Mouse (Mus musculus) embryo, embryonic 11.5 days (tissue): ENCODE results near the gene Ilvbl.
A peak's percentile ranks its signal among the peaks of the same experiment; 100 is the strongest.
"Not testable (repeated sequence)": the region's sequence is repeated elsewhere in the genome, so short reads cannot be mapped to it uniquely, and the experiment has no call there.

Experiments used
- DNase-seq: peaks from one replicate; pipeline ENCODE4 v3.0.0-alpha.2; 2012; ENCODE audit warnings: low read depth, low spot score

Ilvbl gene

DNA sequence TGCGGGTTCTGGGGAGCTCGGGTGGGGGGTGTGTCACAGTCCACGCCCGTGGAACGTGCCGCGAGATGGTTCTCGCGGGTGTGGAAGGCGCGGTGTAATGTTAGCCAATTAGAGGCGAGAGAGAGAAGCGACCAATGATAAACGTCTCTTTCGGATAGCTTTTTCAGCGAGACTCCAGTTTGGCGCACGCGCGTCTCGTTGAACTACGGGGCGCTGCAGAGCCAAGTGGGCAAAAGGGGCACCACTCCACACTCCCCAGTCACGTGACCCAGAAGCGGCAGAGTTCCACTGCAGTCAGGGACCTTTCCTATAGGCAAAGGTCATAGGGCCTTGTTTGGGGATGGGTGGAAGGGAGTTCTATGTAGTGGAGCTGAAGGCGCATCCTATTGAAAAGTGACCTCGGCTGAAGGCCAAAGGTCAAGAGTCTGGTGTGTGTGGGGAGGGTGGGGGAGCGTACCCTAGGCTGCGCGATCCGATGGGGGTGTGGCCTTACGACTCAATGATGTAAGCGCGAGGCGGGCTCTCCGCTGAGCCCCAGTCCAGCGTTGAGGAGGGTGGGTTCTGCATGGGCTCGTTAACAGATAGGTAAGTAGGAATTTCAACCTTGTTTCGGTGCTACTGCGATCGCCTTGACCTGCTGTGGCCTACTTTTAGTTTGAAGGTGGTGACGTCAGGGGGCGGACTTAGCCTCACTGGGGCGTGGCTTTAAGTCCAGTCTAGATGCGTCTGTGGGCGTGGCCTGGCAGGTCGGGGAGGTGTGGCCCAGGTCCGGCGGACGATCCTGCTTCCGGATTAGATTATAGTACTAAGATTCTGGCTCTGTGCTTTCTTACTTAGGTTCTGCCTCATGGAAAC is at the start of gene Ilvbl:
Ilvbl (plus strand) TSS at position 97 of the 855 bp plus-strand sequence.
- peak; percentile 93 for DNase-seq

DNA sequence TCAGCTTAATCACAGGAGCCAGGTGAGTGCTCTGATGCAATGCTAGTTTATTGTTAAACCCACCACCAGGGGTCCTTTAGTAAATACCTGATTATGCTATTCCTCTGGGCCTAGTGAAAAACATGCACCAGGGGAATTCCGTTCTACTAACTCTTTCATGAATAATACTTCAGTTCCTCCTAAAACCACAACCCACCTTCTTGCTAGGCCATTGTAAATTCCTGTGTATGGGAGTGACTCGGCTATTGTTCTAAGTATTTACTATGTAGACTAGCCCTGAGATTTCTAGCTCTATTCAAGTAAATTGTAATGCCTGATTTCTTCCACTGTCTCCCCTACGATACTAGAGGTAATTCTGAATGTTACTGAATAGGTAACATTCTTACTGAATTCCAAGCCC is 49.1 kb upstream of the Ilvbl start:
- DNase-seq: not testable (repeated sequence)

GRCm38 (mm10) chr10:78525511-78525910 is 48.6 kb upstream of the Ilvbl start:
- DNase-seq: no peak

GRCm38 (mm10) chr10:78540943-78541342 is 33.2 kb upstream of the Ilvbl start:
- no peak for DNase-seq

DNA sequence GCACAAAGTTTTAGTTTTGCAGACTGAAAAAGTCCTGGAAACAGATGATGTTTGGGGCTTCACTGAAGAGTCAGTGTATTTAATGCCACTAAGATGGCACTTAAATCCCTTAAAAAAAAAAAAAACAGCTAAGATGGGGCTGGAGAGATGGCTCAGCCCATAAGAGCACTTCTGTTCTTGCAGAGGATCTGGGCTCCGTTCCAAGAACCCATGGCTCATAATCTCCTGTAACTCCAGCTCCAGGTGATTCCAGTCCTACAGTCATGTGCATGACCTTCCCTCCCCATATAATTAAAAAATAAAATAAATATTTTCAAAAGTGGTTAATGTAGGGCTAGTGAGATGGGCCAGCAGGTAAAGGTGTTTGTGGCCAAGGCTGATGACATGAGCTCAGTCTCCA is 9.1 kb upstream of the Ilvbl start:
- no peak for DNase-seq

DNA sequence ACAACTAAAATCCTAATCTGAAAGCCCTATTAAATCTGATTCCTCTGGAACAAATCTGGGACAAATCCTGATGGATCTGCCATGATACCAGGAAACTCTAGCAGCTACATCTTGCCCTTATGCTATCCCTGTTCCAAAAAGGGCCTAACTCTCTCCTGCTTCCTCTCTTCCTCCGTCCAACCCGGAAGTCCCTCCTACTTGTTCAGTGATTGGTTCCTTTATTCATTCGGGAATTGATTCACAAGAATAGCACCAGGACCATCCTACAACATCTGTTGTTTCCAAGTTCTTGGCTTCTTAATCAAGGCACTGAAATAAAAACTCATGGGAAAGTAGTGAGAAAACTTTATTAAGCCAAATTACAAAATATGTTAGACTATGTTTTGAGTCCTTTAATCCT is 5.0 kb upstream of the Ilvbl start:
- DNase-seq: no peak

GRCm38 (mm10) chr10:78569686-78570085 is 4.5 kb upstream of the Ilvbl start:
- DNase-seq: no peak

DNA sequence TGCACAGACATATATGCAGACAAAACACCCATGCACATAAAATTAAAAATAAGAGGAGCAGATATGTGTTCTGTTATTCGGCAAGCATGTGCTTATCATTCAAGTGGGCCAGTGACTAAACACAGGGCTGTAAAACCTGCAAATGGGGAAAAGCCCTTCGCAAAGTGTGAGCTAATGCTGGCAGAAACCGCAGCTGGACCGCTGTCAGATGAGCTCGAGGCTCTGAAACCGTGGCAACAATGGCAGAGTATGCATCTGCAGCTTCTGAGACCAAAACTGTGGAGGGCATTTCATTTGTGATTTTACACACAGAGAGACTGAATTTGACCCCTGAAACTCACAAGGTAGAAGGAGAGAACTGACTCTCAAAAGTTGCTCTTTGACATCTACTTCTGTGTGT is 3.7 kb upstream of the Ilvbl start:
- no peak for DNase-seq

DNA sequence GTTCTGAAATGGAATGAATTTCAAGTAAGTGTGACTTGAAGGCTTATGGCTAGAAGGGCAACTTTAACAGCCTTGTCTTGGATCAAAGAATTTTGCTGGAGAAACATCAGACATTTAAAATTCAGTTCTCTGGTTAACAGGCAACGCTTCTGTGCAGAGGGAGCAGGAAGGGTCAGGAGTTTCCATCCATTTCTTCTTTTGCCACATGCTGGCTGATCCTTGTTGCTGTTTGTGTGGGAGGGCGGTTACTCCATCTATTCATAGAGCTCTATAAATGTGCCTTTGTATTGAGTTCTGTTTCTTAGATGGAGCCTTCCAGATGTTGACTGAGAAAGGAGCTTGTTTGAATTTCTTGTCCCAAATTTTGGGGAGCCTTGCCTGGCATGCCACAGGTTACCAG is 3.2 kb upstream of the Ilvbl start:
- no peak for DNase-seq

DNA sequence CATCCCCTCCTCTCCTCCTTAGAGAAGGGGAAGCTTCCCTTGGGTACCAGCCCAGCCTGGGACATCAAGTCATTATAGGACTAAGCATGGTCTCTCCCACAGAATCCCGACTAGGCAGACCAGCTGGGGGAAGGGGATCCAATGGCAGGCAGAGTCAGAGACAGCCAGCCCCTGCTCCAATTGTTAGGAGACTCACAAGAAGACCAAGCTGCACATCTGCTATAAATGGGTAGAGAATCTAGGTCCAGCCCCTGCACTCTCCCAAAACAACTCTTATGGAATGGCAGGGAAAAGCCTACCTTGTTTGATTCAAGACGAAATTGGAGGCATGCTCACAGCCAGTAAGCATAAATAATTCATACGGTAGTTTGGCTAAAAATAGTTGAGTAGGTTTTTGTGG is 920 bp upstream of the Ilvbl start:
- no peak for DNase-seq

- DNase-seq: no peak
These were observed 1.0 kb downstream of the Ilvbl start for GRCm38 (mm10) chr10:78575105-78575632.

- no peak for DNase-seq
These were observed 1.5 kb downstream of the Ilvbl start for GRCm38 (mm10) chr10:78575690-78576089.

DNA sequence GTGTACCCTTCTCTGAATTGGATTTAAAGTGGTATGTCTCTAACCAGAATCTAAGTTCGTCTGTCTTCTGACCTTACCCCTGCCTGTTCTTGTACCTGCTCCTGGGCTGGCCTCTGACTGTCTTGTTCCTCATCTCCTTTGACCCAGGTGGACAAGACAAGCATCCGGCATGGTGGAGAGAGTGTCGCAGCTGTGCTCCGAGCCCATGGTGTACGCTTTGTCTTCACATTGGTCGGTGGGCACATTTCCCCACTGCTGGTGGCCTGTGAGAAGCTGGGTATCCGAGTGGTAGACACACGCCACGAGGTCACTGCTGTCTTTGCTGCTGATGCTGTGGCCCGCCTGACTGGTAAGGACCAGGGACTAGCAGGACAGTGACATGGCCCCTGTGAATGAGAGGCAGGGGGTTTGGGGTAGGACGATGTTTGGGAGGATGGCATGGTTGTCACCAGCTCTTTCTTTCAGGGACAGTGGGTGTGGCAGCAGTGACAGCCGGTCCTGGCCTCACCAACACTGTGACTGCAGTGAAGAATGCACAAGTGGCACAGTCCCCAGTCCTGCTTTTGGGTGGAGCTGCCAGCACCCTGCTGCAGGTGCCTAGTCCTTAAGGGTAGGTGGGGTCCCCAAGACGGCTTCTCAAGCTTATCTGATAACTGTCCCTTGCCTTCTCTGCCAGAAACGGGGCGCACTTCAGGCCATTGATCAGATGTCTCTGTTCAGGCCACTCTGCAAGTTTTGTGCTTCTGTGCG is 2.5 kb downstream of the Ilvbl start:
- no peak for DNase-seq

DNA sequence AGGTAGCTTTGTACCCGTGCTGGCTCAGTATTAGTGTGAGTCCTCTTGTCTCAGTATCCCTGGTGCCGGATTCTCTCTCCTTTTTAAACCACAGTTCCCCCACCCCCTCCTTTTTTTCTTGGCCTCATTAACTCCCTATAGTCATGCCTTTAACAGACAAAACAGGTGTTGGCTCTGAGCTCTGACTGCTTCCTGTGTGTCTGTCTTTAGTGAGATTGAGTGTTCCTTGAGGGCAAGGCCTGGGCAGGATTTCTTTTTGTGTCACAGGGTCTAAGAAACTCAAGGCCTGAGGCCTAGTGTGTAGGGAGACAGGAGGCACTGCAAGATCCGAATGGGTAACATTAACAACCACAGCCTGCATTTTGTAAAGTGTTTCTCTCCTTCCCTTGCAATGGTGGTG is 4.1 kb downstream of the Ilvbl start:
- DNase-seq: no peak

- DNase-seq: no peak
These were observed 7.0 kb downstream of the Ilvbl start for GRCm38 (mm10) chr10:78581121-78581520.

DNA sequence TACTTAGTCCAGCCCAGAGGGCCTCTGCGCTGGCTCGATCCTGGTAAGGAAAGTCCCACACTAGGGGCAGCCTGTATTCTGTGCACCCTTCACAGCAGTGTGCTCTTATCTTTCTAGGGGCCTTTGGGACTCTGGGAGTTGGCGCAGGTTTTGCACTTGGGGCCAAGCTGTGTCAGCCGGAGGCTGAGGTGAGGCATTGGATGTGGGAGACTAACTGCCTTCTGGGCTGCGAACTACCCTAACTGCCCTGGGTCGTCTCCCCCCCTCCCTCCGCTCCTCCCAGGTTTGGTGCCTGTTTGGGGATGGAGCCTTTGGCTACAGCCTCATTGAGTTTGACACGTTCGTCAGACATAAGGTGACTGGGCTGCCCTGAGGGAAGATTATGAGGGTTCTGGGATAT is 9.2 kb downstream of the Ilvbl start:
- DNase-seq: no peak

GRCm38 (mm10) chr10:78583939-78584338 is 9.8 kb downstream of the Ilvbl start:
- DNase-seq: no peak

DNA sequence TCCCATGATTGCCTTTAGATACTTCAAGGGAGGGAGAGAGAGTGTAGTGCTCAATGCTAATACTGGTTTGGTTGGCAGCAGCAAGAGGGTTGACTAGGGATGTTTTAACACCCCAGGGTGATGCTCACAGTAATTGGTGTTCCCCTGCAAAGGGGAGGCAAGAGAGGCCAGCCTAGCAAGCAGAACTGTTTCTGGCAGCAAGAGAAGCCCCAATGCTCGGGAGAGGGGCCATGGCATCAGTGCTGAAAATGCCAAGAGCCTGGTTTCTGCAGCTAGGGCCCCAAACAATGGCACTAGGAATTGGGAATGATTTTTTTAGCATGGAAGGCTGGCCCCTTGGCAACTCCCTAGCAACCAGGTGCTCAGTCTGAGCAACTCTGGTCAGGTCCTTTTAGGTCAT is 10.8 kb downstream of the Ilvbl start:
- DNase-seq: no peak

DNA sequence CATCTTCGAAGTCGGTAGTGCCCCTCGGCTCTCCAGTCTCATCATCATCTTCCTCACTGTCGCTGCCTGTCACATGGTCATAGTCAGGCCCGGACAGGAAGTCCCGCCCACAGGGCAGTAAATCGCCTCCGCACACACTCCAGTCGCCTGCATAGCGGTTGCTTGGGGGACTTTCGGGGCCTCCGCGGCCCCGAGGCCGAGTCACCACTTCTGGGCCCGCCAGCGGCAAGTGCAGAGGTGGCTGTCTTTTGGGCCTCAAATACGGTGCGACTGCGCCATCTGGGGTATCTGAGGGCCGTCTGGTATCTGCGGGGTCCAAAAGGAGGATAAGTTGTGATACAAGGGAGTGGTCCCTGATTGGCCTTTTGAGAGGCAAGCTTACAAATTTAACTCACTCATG is 11.5 kb downstream of the Ilvbl start:
- no peak for DNase-seq

- no peak for DNase-seq
These were observed 11.9 kb downstream of the Ilvbl start for GRCm38 (mm10) chr10:78586026-78586425.

GRCm38 (mm10) chr10:78589291-78589690 is 15.1 kb downstream of the Ilvbl start:
- no peak for DNase-seq

DNA sequence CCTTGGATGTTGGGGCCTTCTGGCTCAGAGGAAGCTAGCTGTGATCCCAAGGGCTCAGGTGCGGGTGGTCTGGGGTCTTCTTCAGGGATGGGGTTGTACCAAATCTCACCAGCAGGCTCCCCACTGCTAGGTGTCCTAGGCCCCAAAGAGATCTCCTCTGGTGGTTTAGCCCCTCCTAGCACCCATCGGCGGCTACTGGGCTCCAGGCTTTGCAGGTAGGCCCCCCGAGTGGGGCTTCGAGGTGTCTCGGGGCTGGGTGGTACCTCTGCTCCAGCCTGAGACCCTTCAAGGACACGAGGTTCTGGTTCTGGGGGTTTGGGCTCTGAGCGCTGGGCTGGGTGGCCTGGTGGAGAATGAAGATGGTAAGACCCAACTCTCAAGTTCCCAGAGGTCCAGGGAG is 15.8 kb downstream of the Ilvbl start:
- DNase-seq: no peak

DNA sequence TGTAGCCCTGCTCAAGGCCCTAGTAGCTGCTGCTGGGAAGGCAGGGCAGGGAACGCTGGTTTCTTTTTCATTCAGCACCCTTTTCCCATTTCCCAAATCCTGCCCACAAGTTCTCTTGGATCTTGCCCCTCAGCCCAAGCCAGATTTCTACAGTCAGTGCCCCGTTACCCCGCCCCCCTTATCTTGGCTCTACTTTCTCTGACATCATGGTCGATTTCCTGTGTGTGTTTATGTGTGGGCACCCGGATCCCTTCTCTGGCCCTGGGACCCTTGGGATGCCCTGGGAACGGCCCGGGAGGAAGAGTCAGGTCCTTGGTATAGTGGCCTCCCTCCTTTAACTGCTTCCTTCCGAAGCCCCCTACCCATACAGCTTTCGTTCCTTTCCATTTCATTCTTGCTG is 16.6 kb downstream of the Ilvbl start:
- no peak for DNase-seq
